Mouse (Mus musculus): ENCODE measurements at regions not wholly inside any gene's neighbourhood (a gene's known extent, or its start where the extent isn't known, plus 50 kb on each side); places are given as distances from the start of the nearest gene placed in this dataset.

DNA sequence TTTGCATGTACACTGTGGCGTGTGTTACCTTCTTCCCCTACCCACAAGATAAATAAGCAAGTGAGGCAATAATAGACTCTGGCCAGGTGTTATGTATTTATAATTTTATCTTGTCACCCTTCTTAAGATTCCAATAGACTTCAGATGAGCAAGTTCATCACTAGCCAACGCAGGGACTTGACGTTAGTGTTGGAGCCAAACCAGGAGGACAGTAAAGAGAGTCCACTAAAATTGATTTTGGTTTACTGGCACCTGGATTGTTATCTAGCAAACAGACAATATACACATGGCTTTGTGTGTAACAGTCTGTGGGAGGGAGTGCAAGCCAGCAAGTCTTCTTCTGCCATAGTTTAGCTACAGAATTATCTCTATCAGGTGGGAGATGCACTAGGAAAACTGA is 236.0 kb downstream of the Ndfip2 start:
- no peak for TF ChIP-seq EP300 (IDR thresholded peaks at IDR 0.05; ENCODE audit: low read depth in 1 of 2, low read length in 2 of 2)
- TF ChIP-seq POLR2A (IDR thresholded peaks at IDR 0.05; ENCODE audit: control insufficient read depth in 1 of 2, insufficient read depth in 1 of 2, low read depth in 1 of 2, low read length in 2 of 2, poor library complexity in 1 of 2), result no peak
- no peak for TF ChIP-seq CTCF (IDR thresholded peaks at IDR 0.05 in 2 of 3, conservative IDR thresholded peaks at IDR 0.05 in 1 of 3; ENCODE audit: control insufficient read depth in 1 of 3, insufficient read depth in 1 of 3, low read depth in 2 of 3, low read length in 3 of 3, poor library complexity in 1 of 3, severe bottlenecking in 1 of 3)
- TF ChIP-seq KAT2A (conservative IDR thresholded peaks at IDR 0.05; ENCODE audit: low read depth, low read length), result no peak
- TF ChIP-seq TAL1 (IDR thresholded peaks at IDR 0.05; ENCODE audit: low read length), result no peak
- TF ChIP-seq HCFC1 (IDR thresholded peaks at IDR 0.05; ENCODE audit: low read depth, low read length), result no peak
- no peak for TF ChIP-seq JUND (IDR thresholded peaks at IDR 0.05; ENCODE audit: low read depth, low read length)
- TF ChIP-seq USF2 (IDR thresholded peaks at IDR 0.05; ENCODE audit: borderline replicate concordance in 1 of 2, insufficient read depth in 1 of 2, low read depth in 1 of 2, low read length in 2 of 2), result no peak
- TF ChIP-seq GATA1 (IDR thresholded peaks at IDR 0.05; ENCODE audit: low read depth, low read length), result no peak
- no peak for TF ChIP-seq ZC3H11A (IDR thresholded peaks at IDR 0.05; ENCODE audit: low read depth, low read length)
- no peak for TF ChIP-seq NELFE (IDR thresholded peaks at IDR 0.05; ENCODE audit: low read depth, low read length)
- TF ChIP-seq MXI1 (IDR thresholded peaks at IDR 0.05; ENCODE audit: low read depth, low read length), result no peak
